ENCODE assay signal across 10 mouse cellular contexts in genomic region chr1:167340910-167341528, GRCm38 (mm10). TPM values are rescaled to one million over a fixed set of nuclear protein-coding genes. Genes with fewer than 3 reads are reported as not detected.
A peak's percentile ranks its signal among the peaks of the same experiment; 100 is the strongest.
DNase-seq lines count a peak whose midpoint lies in the region; ATAC-seq and TF ChIP-seq lines count a peak whose summit lies in the region.
"Had no signal": no experiment of that assay in that cellular context is flagged by ENCODE, and none has a peak within 500 bp of the region (broad histone marks: within the 10 kb centered on the region; RNA-seq: fewer than 3 reads in every experiment).

No protein-coding gene starts in this region.

- no peaks in the 10 kb centered on the region for H3K36me3 ChIP-seq in intestine, embryonic 14.5 days (ENCODE audit: control insufficient read depth, insufficient read depth, low read length)
- no peaks in the 10 kb centered on the region for H3K36me3 ChIP-seq in intestine, embryonic 15.5 days
- peaks cover 0 to 7% of the 10 kb centered on the region in 2 experiments; a peak in 2 of 4 replicates for H3K36me3 ChIP-seq in MEL (ENCODE audit: control insufficient read depth in 1 of 2, insufficient read depth in 2 of 2, low read length in 2 of 2)
- no peaks in the 10 kb centered on the region for H3K36me3 ChIP-seq in macrophage (ENCODE audit: inconsistent target)

- ATAC-seq in intestine, embryonic 14.5 days (replicated peaks; ENCODE audit: low FRiP score, low TSS enrichment, low read depth) = no peak
- ATAC-seq in intestine, embryonic 15.5 days = no peak
- ATAC-seq in erythroblast, adult 5-6 weeks (replicated peaks; ENCODE audit: low FRiP score, poor library complexity, severe bottlenecking) = peak; percentile 79

- H3K27me3 ChIP-seq in intestine, embryonic 14.5 days (replicated peaks; ENCODE audit: control insufficient read depth, insufficient read depth, low read length) = peaks cover 12% of the 10 kb centered on the region
- H3K27me3 ChIP-seq in intestine, embryonic 15.5 days (replicated peaks) = no peaks in the 10 kb centered on the region
- no peaks in the 10 kb centered on the region for H3K27me3 ChIP-seq in MEL (ENCODE audit: control insufficient read depth in 1 of 2, insufficient read depth in 2 of 2, low read length in 2 of 2)

- H3K27ac ChIP-seq in intestine, embryonic 14.5 days (ENCODE audit: low read depth) = no peak overlapping the region
- no peak overlapping the region for H3K27ac ChIP-seq in intestine, embryonic 15.5 days
- H3K27ac ChIP-seq in MEL (ENCODE audit: control insufficient read depth, low read depth, low read length) (peak overlapping the region; percentile 53), macrophage (peak overlapping the region; percentile 48)
- H3K27ac ChIP-seq: gastrocnemius, adult 2 months had no signal

- H3K4me3 ChIP-seq in intestine, embryonic 14.5 days (ENCODE audit: low read depth, low read length) = no peak overlapping the region
- H3K4me3 ChIP-seq in intestine, embryonic 15.5 days (replicated peaks) = no peak overlapping the region
- H3K4me3 ChIP-seq in MEL (ENCODE audit: control insufficient read depth in 1 of 2, insufficient read depth in 1 of 2, low read depth in 2 of 2, low read length in 2 of 2) (peak overlapping the region in 1 of 2 experiments; percentile 89; a peak in 2 of 4 replicates), macrophage (ENCODE audit: inconsistent target) (no peak overlapping the region)

- H3K79me2 ChIP-seq in MEL (ENCODE audit: control insufficient read depth, insufficient read depth, low read length, poor library complexity) = no peaks in the 10 kb centered on the region; the same call in 1 of the 2 replicates
- no peaks in the 10 kb centered on the region for H3K79me2 ChIP-seq in macrophage (ENCODE audit: inconsistent target)

- H3K4me1 ChIP-seq in intestine, embryonic 14.5 days (replicated peaks; ENCODE audit: control insufficient read depth, insufficient read depth, low read length) = no peaks in the 10 kb centered on the region
- no peaks in the 10 kb centered on the region for H3K4me1 ChIP-seq in intestine, embryonic 15.5 days (replicated peaks)
- H3K4me1 ChIP-seq in MEL (ENCODE audit: control insufficient read depth in 1 of 2, insufficient read depth in 2 of 2, low read length in 2 of 2) = peaks cover 3 to 16% of the 10 kb centered on the region in 2 experiments

- TF ChIP-seq RAD21 in MEL (IDR thresholded peaks at IDR 0.05; ENCODE audit: low read depth, low read length) = no peak

- peak overlapping the region; percentile 72 for H3K4me2 ChIP-seq in intestine, embryonic 14.5 days (ENCODE audit: low read length)
- H3K4me2 ChIP-seq in intestine, embryonic 15.5 days (replicated peaks) = no peak overlapping the region

- DNase-seq in intestine, embryonic 14.5 days (ENCODE audit: low spot score) = no peak
- peak; percentile 51 for DNase-seq in MEL (ENCODE audit: low read depth, low spot score)
- no peak for DNase-seq in cerebellum, adult 9-10 months
- DNase-seq in gastrocnemius, adult 18-20 months (ENCODE audit: low spot score) = no peak
- DNase-seq: gastrocnemius, adult 2 months; kidney, adult 9 months; right cerebral cortex, postnatal 25 days had no signal

- no peak overlapping the region for H3K9ac ChIP-seq in intestine, embryonic 14.5 days (ENCODE audit: low read length)
- no peak overlapping the region for H3K9ac ChIP-seq in intestine, embryonic 15.5 days
- H3K9ac ChIP-seq in MEL (ENCODE audit: control insufficient read depth, low read depth, low read length, poor library complexity, severe bottlenecking) = peak overlapping the region; percentile 12; the same call in 1 of the 2 replicates

- no peak for TF ChIP-seq POLR2A in MEL (IDR thresholded peaks at IDR 0.05; ENCODE audit: control insufficient read depth in 1 of 2, insufficient read depth in 1 of 2, low read depth in 1 of 2, low read length in 2 of 2, poor library complexity in 1 of 2)

- TF ChIP-seq CTCF in MEL (IDR thresholded peaks at IDR 0.05 in 2 of 3, conservative IDR thresholded peaks at IDR 0.05 in 1 of 3; ENCODE audit: control insufficient read depth in 1 of 3, insufficient read depth in 1 of 3, low read depth in 2 of 3, low read length in 3 of 3, poor library complexity in 1 of 3, severe bottlenecking in 1 of 3) = 0 out of 6 replicates have a peak, but pooled peaks of 2 of the 3 experiments have one; percentile 0 to 2

- 91% methylated on average over 3 of the region's 3 CpGs for WGBS in intestine, embryonic 14.5 days
- 95% methylated on average over 3 of the region's 3 CpGs for WGBS in intestine, embryonic 15.5 days
- WGBS in macrophage (ENCODE audit: missing documents) = 100% methylated on average over 2 of the region's 3 CpGs

- TF ChIP-seq EP300 in MEL (IDR thresholded peaks at IDR 0.05; ENCODE audit: low read depth in 1 of 2, low read length in 2 of 2) = no peak

- H3K9me3 ChIP-seq in intestine, embryonic 14.5 days (ENCODE audit: control insufficient read depth, low read length) = no peaks in the 10 kb centered on the region
- no peaks in the 10 kb centered on the region for H3K9me3 ChIP-seq in intestine, embryonic 15.5 days
- H3K9me3 ChIP-seq in MEL (replicated peaks; ENCODE audit: insufficient read depth, low read length) = no peaks in the 10 kb centered on the region

RNA-seq across cellular contexts. Expression of gene Aldh9a1, which starts 8.8 kb away (rescaled TPM):
- polyA plus RNA-seq in intestine, embryonic 14.5 days (2014; fragmentation: Nextera tagmentation; extraction: Ambion mirVana) = 77.8 and 83.3 TPM in 2 replicates
- polyA plus RNA-seq in intestine, embryonic 15.5 days (2015; fragmentation: Nextera tagmentation; extraction: Ambion mirVana) = 133 and 156 TPM in 2 replicates
- total RNA-seq in MEL (2012; rRNA removed) = 14.3 and 16.2 TPM in 2 replicates
- polyA plus RNA-seq in MEL (2012; ENCODE audit: insufficient read depth in 1 of 2, insufficient read length in 2 of 2, low read depth in 1 of 2, low replicate concordance in 2 of 2, missing spikeins in 1 of 2) (10 to 100 TPM in 1 of 2 experiments, not detected in 1; 78.2 TPM), macrophage (2018) (92.1 to 110 TPM (median 93.8 TPM) in 3 replicates)
- 4.6 and 9.2 TPM in 2 replicates for total RNA-seq in erythroblast, adult 5-6 weeks (2015; ENCODE audit: low replicate concordance)
- 11.1 and 11.6 TPM in 2 replicates for total RNA-seq in erythroblast, adult 5-6 weeks (2017; ENCODE audit: low replicate concordance)
- total RNA-seq in macrophage (2018; cell fraction: chromatin; rRNA removed) = 100 to 1,000 TPM in 1 of 26 experiments, 10 to 100 TPM in 23, 1 to 10 TPM in 2; 4.8 to 100 (median 25.3) TPM
- 100 to 1,000 TPM in 9 of 26 experiments, 10 to 100 TPM in 17; 36.9 to 126 (median 74.7) TPM for total RNA-seq in macrophage (2018; cell fraction: cytosol; rRNA removed)
- total RNA-seq in macrophage (2018; cell fraction: nucleus; rRNA removed) = 100 to 1,000 TPM in 2 of 26 experiments, 10 to 100 TPM in 24; 15.0 to 107 (median 36.7) TPM
- 1 to 10 TPM; 2.4 to 2.5 TPM for total RNA-seq in gastrocnemius, adult 18-20 months (2021)

RNA-seq across cellular contexts. Expression of gene Tmco1, which starts 32.8 kb away (rescaled TPM):
- polyA plus RNA-seq in intestine, embryonic 14.5 days (2014; fragmentation: Nextera tagmentation; extraction: Ambion mirVana) = 94.9 and 99.4 TPM in 2 replicates
- 101 and 109 TPM in 2 replicates for polyA plus RNA-seq in intestine, embryonic 15.5 days (2015; fragmentation: Nextera tagmentation; extraction: Ambion mirVana)
- total RNA-seq in MEL (2012; rRNA removed) = 126 and 128 TPM in 2 replicates
- polyA plus RNA-seq in MEL (2012; ENCODE audit: insufficient read depth in 1 of 2, insufficient read length in 2 of 2, low read depth in 1 of 2, low replicate concordance in 2 of 2, missing spikeins in 1 of 2) (100 to 1,000 TPM in 1 of 2 experiments, not detected in 1; 110 TPM), macrophage (2018) (107 to 127 TPM (median 115 TPM) in 3 replicates)
- 44.7 and 70.1 TPM in 2 replicates for total RNA-seq in erythroblast, adult 5-6 weeks (2015; ENCODE audit: low replicate concordance)
- 49.7 and 61.5 TPM in 2 replicates for total RNA-seq in erythroblast, adult 5-6 weeks (2017; ENCODE audit: low replicate concordance)
- 10 to 100 TPM in 7 of 26 experiments, 1 to 10 TPM in 19; 1.5 to 22.6 (median 5.7) TPM for total RNA-seq in macrophage (2018; cell fraction: chromatin; rRNA removed)
- 100 to 1,000 TPM in 5 of 26 experiments, 10 to 100 TPM in 21; 67.3 to 110 (median 83.2) TPM for total RNA-seq in macrophage (2018; cell fraction: cytosol; rRNA removed)
- 10 to 100 TPM in 25 of 26 experiments, 1 to 10 TPM in 1; 7.5 to 62.2 (median 33.7) TPM for total RNA-seq in macrophage (2018; cell fraction: nucleus; rRNA removed)
- 10 to 100 TPM; 35.2 to 39.3 TPM for total RNA-seq in gastrocnemius, adult 18-20 months (2021)

RNA-seq across cellular contexts. Expression of gene Mgst3, which starts 52.6 kb away (rescaled TPM):
- polyA plus RNA-seq in intestine, embryonic 14.5 days (2014; fragmentation: Nextera tagmentation; extraction: Ambion mirVana) = 179 and 217 TPM in 2 replicates
- polyA plus RNA-seq in intestine, embryonic 15.5 days (2015; fragmentation: Nextera tagmentation; extraction: Ambion mirVana) = 247 and 298 TPM in 2 replicates
- total RNA-seq in MEL (2012; rRNA removed) = 16.5 and 17.0 TPM in 2 replicates
- 10 to 100 TPM in 1 of 2 experiments, not detected in 1; 33.2 TPM for polyA plus RNA-seq in MEL (2012; ENCODE audit: insufficient read depth in 1 of 2, insufficient read length in 2 of 2, low read depth in 1 of 2, low replicate concordance in 2 of 2, missing spikeins in 1 of 2)
- total RNA-seq in erythroblast, adult 5-6 weeks (2015; ENCODE audit: low replicate concordance) = 84.0 and 95.1 TPM in 2 replicates
- 132 and 152 TPM in 2 replicates for total RNA-seq in erythroblast, adult 5-6 weeks (2017; ENCODE audit: low replicate concordance)
- total RNA-seq in macrophage (2018; cell fraction: chromatin; rRNA removed) = 1 to 10 TPM in 11 of 26 experiments, under 1 TPM in 2, not detected in 13; 0.58 to 6.9 (median 1.7) TPM
- 10 to 100 TPM in 20 of 26 experiments, 1 to 10 TPM in 6; 7.0 to 36.8 (median 17.8) TPM for total RNA-seq in macrophage (2018; cell fraction: cytosol; rRNA removed)
- 10 to 100 TPM in 1 of 26 experiments, 1 to 10 TPM in 23, under 1 TPM in 2; 0.78 to 11.3 (median 2.8) TPM for total RNA-seq in macrophage (2018; cell fraction: nucleus; rRNA removed)
- polyA plus RNA-seq in macrophage (2018) = 20.3 to 34.7 TPM (median 26.0 TPM) in 3 replicates
- total RNA-seq in gastrocnemius, adult 18-20 months (2021) = 100 to 1,000 TPM; 146 to 183 TPM

RNA-seq across cellular contexts. Expression of gene Uck2, which starts 55.9 kb away (rescaled TPM):
- 47.3 and 53.0 TPM in 2 replicates for polyA plus RNA-seq in intestine, embryonic 14.5 days (2014; fragmentation: Nextera tagmentation; extraction: Ambion mirVana)
- polyA plus RNA-seq in intestine, embryonic 15.5 days (2015; fragmentation: Nextera tagmentation; extraction: Ambion mirVana) = 49.5 and 52.3 TPM in 2 replicates
- 191 and 213 TPM in 2 replicates for total RNA-seq in MEL (2012; rRNA removed)
- 100 to 1,000 TPM; 290 to 643 TPM for polyA plus RNA-seq in MEL (2012; ENCODE audit: insufficient read depth in 1 of 2, insufficient read length in 2 of 2, low read depth in 1 of 2, low replicate concordance in 2 of 2, missing spikeins in 1 of 2)
- total RNA-seq in erythroblast, adult 5-6 weeks (2015; ENCODE audit: low replicate concordance) = 74.2 and 79.4 TPM in 2 replicates
- 9.5 and 26.7 TPM in 2 replicates for total RNA-seq in erythroblast, adult 5-6 weeks (2017; ENCODE audit: low replicate concordance)
- 10 to 100 TPM in 1 of 26 experiments, 1 to 10 TPM in 17, under 1 TPM in 7, not detected in 1; 0.17 to 10.2 (median 2.5) TPM for total RNA-seq in macrophage (2018; cell fraction: chromatin; rRNA removed)
- total RNA-seq in macrophage (2018; cell fraction: cytosol; rRNA removed) = 10 to 100 TPM in 8 of 26 experiments, 1 to 10 TPM in 18; 1.2 to 17.5 (median 8.4) TPM
- 10 to 100 TPM in 1 of 26 experiments, 1 to 10 TPM in 21, under 1 TPM in 4; 0.63 to 15.0 (median 3.3) TPM for total RNA-seq in macrophage (2018; cell fraction: nucleus; rRNA removed)
- 6.9 to 29.5 TPM (median 19.7 TPM) in 3 replicates for polyA plus RNA-seq in macrophage (2018)
- total RNA-seq in gastrocnemius, adult 18-20 months (2021) = 10 to 100 TPM; 14.9 to 17.8 TPM

Comparison
In these comparisons a context has a peak if more than half of its experiments do, and no peak if none do; other contexts are left out.
1. H3K27ac ChIP-seq: peak in MEL (single experiment) and macrophage (single experiment); none in intestine, embryonic 14.5 days (single experiment) and intestine, embryonic 15.5 days (single experiment).